Mouse (Mus musculus) bone marrow macrophage, adult 2 months (primary cell): ENCODE measurements around the gene Enoph1.

Source experiments
- CTCF ChIP-seq: IDR thresholded peaks from 2 replicates; pipeline ENCODE4 v1.5.1; 2012; ENCODE audit warnings: low read depth, mild to moderate bottlenecking, low read length, moderate library complexity
- POLR2A ChIP-seq: IDR thresholded peaks from 2 replicates; pipeline ENCODE4 v1.6.1; 2012; ENCODE audit warnings: mild to moderate bottlenecking, low read depth, low read length, borderline replicate concordance

DNA sequence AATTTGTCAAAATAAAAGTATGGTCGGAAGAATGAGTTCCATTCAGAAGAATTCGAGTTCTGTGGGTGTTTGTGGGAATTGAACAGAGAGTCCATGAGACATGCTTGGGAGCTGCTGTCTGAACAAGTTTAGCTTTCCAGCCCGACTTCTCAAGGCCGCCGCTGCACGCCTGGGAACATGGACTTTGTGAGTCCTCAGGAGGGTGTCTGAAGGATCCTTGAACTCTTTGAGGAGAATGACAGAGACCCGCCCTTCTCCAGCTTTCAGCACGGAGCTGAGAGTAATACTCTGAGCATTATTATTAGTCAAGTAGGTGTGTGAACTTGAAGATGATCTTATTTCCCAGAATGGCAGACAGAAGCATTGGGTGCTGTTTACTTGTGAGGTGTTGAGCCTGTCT is 2.7 kb downstream of the Enoph1 start:
- no peak for TF ChIP-seq POLR2A
- no peak for TF ChIP-seq CTCF
